Mouse (Mus musculus): ENCODE results near the gene Nsun5.
A peak's percentile ranks its signal among the peaks of the same experiment; 100 is the strongest.

Gene Nsun5

GRCm38 (mm10) chr5:135375167-135375566 lies 5.4 kb downstream of the Nsun5 start:
- DNase-seq = no peak

DNA sequence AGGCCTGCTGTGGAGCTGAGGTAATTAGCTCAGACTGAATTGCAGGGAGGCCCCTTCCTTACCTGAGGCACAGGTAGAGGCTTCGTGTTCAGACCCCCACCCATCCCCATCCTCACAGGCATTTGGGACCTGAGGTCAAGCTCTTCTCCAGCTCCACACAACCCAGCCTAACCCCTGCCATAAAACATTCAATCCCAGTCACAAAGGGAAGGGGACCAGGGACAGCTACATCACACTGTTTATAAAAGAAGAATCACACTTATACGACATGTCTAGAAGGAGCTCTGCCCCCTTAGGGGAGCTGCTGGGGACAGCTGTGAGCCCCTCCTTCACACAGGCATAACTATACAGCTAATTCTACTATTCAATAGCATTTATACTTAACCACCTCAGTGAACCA lies 6.6 kb downstream of the Nsun5 start:
- DNase-seq = no peak

- no peak for DNase-seq
Measured at GRCm38 (mm10) chr5:135380681-135381080, 10.9 kb downstream of the Nsun5 start.

GRCm38 (mm10) chr5:135381356-135381925 lies 11.7 kb downstream of the Nsun5 start:
- no peak for DNase-seq

GRCm38 (mm10) chr5:135382746-135383145 lies 13.0 kb downstream of the Nsun5 start:
- no peak for DNase-seq

GRCm38 (mm10) chr5:135383771-135384170 lies 14.0 kb downstream of the Nsun5 start:
- DNase-seq = no peak

DNA sequence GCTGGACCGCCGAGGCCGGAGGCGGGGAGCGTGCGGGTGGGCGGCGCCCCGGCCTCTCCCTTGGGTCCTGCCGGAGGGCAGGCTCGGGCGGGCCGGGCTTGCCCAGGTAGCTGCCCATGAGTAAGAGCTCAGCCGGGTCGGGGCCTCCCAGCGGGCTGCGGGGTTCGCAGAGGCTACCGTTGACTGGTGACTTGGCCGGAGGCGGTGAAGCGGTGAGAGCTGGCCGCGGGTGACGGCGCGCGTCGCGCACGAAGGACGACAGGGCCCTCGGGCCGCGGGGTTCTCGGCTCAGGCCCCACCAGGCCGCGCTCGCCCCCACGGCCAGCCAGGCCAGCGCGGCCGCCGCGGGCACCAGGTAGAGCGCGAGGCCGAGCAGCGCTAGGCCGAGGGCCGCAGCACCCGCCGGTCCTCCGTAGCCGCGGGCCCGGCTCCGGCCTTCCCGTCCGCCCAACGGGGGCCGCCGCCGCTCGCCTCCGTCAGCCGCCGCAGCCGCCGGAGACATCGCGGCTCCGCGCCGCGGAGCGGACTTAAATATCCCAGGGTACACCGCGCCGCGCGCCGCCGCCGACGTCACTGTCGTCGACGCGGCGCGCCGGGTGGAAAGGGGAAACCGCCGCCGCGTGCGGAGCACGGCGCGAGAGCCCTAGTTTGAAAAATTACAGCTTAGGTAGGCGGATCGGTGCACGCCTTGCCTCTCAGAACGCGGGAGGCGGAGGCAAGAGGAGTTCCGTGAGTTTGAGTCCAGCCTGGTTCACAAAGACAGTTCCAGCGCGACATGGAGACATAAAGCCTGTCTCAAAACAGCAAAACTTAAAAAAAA lies 24.5 kb downstream of the Nsun5 start, which contains the start of gene Pom121:
Gene Pom121 (minus strand): TSS at position 543 of the 820 bp plus-strand sequence.
- DNase-seq = peak; percentile 83 to 85

DNA sequence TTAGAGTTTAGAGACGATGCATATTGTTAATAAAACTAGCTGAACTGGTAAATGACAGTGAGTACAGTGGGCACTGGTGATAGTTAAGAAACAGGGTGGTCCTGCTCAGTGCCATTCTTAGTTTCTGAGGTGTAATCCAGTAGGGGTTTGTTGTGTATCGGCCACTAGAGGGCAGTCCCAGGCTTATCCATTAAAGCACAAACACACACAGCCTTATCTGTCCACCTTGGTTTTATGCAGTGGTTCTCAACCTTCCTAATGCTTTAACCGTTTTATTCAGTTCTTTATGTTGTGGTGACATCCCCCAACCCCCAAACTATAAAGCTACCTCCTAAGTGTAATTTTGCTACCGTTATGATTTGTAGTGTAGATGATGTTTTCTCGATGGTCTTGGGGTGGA lies 26.1 kb downstream of the Nsun5 start:
- DNase-seq = peak; percentile 15 to 28

DNA sequence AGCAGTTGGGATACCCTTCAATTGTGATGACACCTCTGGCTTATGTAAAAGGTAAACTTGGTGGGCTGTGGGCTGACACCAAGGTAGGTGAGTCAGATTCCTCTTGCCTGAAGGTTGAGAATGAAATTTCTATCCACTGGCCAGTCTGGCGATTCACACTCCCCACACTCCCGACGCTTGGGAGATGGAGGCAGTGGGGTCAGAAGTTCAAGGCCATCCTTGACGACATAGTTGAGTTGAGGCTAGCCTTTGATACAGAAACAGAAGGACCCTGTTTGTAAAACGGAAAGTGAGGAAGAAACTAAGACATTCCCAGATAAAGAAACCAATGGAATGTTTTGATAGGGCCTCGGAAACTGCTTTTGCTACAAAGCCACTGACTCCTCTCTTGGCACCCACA lies 29.6 kb downstream of the Nsun5 start:
- DNase-seq = no peak

DNA sequence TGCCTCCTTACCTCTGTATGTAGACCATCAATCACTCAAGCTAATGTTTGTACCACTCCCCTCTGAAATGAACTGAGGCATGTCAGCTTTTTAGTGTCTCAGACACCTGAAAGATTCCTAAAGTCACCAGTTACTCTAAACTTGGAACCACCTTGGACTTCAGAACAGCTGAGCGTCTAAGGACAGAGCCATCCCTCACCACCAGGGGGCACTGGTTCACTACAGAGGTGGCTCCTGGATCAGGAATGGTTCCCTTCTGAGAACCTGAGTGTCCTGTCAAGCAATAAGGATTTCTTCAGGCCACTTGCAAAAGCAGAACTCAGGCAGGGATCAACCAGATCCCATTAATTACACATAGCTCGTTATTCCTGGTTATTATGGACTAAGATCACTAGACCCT lies 30.5 kb downstream of the Nsun5 start:
- DNase-seq = peak; percentile 60 to 69

GRCm38 (mm10) chr5:135404623-135405022 lies 34.9 kb downstream of the Nsun5 start:
- DNase-seq = no peak

- no peak for DNase-seq
Measured at GRCm38 (mm10) chr5:135405437-135405836, 35.7 kb downstream of the Nsun5 start.

GRCm38 (mm10) chr5:135408114-135408513 lies 38.4 kb downstream of the Nsun5 start:
- peak in 1 of 2 experiments; percentile 35 for DNase-seq

DNA sequence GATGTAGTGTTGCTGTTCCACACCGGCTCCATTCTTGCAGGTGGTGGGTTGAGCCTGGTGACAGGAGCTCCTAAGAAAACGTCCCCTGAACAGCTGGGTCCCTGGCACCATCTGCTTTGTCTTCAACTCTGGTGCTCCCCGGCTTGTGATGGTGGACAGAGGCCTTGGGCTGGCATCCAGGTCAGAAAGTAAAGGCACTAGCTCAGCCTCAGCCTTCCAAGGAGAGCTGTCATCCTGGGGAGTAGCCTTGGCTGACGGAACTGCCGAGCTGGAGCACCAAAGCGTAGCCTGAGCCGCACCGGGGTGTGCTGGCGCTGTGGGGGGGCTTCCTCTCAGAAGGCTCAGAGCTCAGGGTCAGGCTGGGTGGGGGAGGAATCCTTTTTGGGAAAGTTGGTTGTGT lies 40.5 kb downstream of the Nsun5 start:
- no peak for DNase-seq

All from thymus, postnatal 36 days (tissue).